Mouse (Mus musculus): ENCODE results near the gene Thra. TPM values are rescaled to one million over a fixed set of nuclear protein-coding genes. Genes with fewer than 3 reads are reported as not detected.

Gene Thra
- total RNA-seq, 2 experiments from 2014 or later = 90.2 to 91.0 TPM

DNA sequence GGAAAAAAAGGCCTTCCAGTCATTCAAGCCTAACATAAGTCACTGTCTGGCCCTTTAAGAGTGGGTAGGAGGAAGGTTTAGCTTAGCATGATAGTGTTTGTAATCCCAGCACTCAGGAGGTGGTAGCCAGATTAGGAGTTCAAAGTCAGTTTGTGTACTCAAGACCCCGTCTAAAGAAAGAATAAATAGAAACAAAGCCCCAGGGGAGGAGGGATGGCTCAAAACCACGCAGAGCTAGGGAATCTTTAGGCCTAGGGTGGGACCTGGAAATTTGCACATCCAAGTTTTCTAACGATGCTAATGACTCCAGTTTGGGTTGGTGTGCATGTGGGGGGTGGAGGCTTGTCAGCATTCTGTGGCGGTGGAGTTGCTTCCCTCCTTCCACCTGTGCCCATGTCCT, 51.6 kb downstream of the Thra start:
- DNase-seq (ENCODE audit: low spot score in 2 of 2) = no peak

- DNase-seq (ENCODE audit: low spot score in 2 of 2) = peak; percentile 74 to 77
Observed at GRCm38 (mm10) chr11:98794469-98795014, 54.1 kb downstream of the Thra start.

DNA sequence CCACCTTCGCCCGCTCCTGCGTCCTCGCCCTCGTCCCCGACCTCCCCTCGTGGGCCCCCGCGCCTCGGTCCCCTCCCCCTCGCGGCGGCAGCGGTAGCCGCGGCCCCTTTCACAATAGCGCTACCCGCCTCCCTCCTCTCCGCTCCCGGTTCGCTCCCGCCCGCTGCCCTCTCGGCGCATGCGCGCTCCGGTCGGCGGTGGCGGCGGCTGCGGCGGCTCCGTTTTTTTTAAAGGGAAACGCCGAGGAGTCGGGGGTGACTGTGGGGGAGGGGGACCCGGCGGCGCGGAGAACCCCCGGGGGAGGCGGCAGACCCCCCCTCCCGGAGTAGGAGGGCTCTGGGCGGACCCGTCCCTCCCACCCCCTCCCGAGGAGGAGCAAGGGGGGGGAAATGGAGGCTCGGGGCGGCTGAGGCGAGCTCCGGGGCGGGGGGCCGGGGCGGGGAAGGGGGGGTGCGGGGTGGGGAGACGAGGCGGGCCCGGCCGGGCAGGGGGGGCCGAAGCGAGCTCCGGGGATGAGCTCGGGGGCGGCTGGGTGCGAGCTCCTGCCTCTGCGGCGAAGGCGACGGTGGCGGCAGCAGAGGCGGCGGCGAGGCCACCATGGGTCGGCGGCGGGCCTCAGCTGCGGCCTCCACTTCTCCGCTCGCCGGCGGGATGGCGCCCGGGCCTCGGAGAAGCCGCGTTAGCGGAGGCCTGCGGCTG, 54.7 kb downstream of the Thra start, which contains the start of gene Msl1:
Msl1 (plus strand) TSS at position 502 of the 699 bp plus-strand sequence.
- peak; percentile 89 for DNase-seq (ENCODE audit: low spot score in 2 of 2)

- peak; percentile 54 to 56 for DNase-seq (ENCODE audit: low spot score in 2 of 2)
Observed at GRCm38 (mm10) chr11:98795714-98796514, 55.5 kb downstream of the Thra start.

DNA sequence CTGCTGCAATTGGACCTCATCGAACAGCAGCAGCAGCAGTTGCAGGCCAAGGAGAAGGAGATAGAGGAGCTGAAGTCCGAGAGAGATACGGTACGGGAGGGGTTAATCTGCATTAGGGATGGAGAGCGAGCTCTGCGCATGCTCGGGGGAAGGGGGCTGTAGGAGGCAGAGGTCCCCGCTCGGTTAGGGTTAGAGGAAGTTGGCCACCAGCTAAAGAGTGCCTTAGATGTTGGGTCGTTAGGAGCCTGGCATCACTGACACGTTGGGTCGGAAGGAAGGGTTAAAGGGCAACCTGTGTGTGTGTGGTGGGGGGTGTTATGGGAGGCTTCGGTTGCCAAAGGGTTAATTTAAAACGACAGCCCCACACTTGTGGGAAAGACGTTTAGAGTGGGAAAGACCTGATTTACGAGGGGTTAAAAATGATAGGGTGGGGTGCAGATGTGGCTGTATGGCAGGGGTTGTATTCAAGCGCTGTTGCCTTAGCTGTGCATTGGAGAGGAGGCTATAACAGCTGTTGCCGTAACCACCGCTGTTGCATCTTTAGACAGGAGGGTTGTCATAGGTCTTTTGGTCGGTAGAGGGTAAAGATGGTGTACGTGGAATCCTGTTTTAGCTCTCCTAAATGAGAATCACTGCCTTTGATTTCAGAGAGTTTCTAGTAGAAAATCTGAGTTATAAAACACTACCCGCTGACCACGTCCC, 56.2 kb downstream of the Thra start:
- DNase-seq (ENCODE audit: low spot score in 2 of 2) = peak; percentile 55 to 59

DNA sequence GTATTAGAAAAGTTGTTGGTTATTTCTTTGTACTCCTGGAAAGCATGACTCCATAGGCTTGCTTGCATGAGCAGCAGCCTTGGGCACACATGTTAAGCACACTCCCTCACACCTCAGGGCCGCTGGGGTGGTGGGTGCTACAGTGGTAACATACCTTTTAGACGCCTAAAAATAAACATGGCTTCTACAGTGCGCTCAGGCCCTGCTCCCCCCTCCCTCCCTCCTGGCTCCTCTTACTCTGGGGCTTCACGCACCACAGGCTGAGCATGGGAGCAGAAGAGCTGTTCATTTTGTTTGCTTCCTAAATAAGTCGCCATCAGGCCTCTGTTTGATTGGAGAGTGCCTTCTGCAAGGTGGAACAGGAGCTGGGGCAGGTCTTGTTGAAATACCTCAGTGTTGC, 56.9 kb downstream of the Thra start:
- no peak for DNase-seq (ENCODE audit: low spot score in 2 of 2)

DNA sequence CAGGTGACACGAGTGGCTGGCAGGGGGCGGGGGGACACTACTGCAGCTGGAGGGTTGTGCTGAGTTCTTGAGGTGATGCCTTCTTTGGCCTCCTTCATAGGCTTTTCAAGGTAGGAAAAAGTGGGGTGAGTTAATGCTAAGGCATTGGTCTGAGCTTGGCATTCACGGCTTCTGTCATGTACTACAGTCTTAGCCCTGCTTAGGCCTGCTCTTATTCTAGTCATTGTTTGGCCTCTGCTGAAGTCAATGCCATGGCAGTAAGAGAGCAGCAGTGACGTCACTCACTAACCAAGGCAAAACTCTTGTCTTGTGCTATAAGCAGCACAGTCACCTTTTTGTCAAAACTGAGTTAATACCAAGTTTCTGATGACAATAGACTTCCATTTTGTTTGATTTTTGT, 57.5 kb downstream of the Thra start:
- DNase-seq (ENCODE audit: low spot score in 2 of 2) = no peak

DNA sequence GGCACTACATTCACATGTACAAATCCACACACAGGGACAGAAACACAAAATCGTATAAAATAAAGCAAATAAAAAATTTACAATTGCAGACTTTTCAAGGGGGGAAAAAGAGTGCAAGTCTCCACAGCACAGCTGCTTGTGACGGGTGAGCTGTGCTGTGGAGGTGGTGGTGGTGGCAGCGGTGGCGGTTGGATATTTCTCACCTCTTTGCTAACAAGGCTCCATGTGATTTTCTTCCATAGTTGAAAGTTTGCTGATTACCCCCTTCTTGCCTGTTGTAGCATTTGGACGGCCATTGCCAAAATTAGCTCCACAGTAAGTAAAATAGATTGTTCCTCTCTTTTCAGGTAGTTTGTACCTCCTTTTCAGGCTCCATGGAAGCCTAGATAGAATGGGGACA, 64.2 kb downstream of the Thra start, which contains the start of gene Casc3:
Casc3 (plus strand) TSS at position 301 of the 400 bp plus-strand sequence.
- no peak for DNase-seq (ENCODE audit: low spot score in 2 of 2)

DNA sequence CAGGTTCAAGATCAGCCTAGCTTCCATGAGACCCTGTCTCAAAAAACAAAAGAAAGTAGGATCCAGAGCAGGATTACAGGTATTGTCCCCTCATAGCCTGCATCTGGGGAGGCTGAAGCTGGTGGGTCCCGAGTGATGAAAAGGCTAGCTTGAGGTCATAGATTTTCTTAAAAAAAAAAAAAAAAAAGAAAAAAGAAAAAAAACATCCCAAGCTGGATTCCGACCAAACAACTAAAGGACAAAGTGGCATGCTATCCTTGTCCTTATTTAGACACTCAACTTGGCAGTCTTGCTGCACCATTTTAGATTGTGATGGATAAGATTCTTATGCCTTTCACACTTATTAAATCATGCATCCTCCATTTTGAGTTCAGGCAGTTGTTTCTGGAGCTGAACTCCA, 68.0 kb downstream of the Thra start:
- no peak for DNase-seq (ENCODE audit: low spot score in 2 of 2)

GRCm38 (mm10) chr11:98809457-98810290, 69.2 kb downstream of the Thra start:
- DNase-seq (ENCODE audit: low spot score in 2 of 2) = peak; percentile 96 to 97

GRCm38 (mm10) chr11:98810686-98811085, 70.2 kb downstream of the Thra start:
- DNase-seq (ENCODE audit: low spot score in 2 of 2) = no peak

DNA sequence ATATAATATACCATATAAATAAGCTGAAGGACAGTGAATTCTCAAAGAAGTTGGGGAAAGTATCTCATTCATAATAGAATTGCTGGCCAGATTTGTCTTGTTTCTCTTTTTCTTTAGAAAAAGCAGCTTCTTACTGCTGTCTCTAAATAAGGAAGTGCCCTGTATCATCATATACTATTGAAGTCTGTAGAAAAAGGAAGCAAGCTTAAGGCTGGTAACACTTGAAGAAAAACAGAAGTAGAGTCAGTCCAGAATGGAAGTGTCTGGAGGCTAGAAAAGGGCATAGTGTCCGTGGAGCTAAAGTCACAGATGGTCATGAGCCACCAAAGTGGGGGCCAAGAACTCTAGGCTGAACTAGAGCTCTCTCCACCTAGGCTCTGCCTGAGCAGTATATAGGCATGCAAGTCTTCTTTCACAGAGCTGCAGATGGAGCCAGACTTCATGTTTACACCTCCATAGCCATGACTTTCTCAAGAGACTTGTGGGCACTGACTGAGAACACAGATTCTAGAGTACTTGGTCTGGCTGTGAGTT, 76.3 kb downstream of the Thra start:
- no peak for DNase-seq (ENCODE audit: low spot score in 2 of 2)

Other genes with a start within 250 kb of the Thra start
- gene Ikzf3, start 194.6 kb upstream of the Thra start, total RNA-seq (2021) = under 1 TPM; 0.46 to 0.86 TPM
- gene Zpbp2, start 189.5 kb upstream of the Thra start, total RNA-seq (2021) = under 1 TPM; 0.22 to 0.43 TPM
- gene Ormdl3, start 153.3 kb upstream of the Thra start, total RNA-seq (2021) = 100 to 1,000 TPM; 118 to 184 TPM
- gene Lrrc3c, start 142.3 kb upstream of the Thra start, total RNA-seq (2021) = not detected
- 10 to 100 TPM; 10.4 to 11.6 TPM for gene Gm12355, start 115.0 kb upstream of the Thra start, total RNA-seq (2021)
- gene Gsdma3, start 114.3 kb upstream of the Thra start, total RNA-seq (2021) = 10 to 100 TPM; 15.6 to 19.6 TPM
- 1 to 10 TPM in 1 of 2 experiments, under 1 TPM in 1; 0.89 to 1.1 TPM for gene Gsdma2, start 93.9 kb upstream of the Thra start, total RNA-seq (2021)
- not detected for gene Gsdma, start 76.3 kb upstream of the Thra start, total RNA-seq (2021)
- 100 to 1,000 TPM; 114 to 118 TPM for gene Psmd3, start 58.1 kb upstream of the Thra start, total RNA-seq (2021)
- not detected for gene Csf3, start 39.4 kb upstream of the Thra start, total RNA-seq (2021)
- gene Med24, start 11.2 kb upstream of the Thra start, total RNA-seq (2021) = 10 to 100 TPM; 46.1 to 49.2 TPM
- gene Nr1d1, start 34.7 kb downstream of the Thra start, total RNA-seq (2021) = 100 to 1,000 TPM; 226 to 232 TPM
- 10 to 100 TPM; 82.3 to 97.4 TPM for gene Msl1, start 54.9 kb downstream of the Thra start, total RNA-seq (2021)
- gene Casc3, start 64.3 kb downstream of the Thra start, total RNA-seq (2021) = 10 to 100 TPM; 36.8 to 41.9 TPM
- gene Rapgefl1, start 96.1 kb downstream of the Thra start, total RNA-seq (2021) = under 1 TPM; 0.36 to 0.58 TPM
- gene Wipf2, start 123.0 kb downstream of the Thra start, total RNA-seq (2021) = 10 to 100 TPM; 20.0 to 22.2 TPM
- gene Cdc6, start 167.2 kb downstream of the Thra start, total RNA-seq (2021) = under 1 TPM; 0.32 to 0.43 TPM
- gene Rara, start 187.2 kb downstream of the Thra start, total RNA-seq (2021) = 10 to 100 TPM; 16.2 to 16.7 TPM
- gene Gjd3, start 242.4 kb downstream of the Thra start, total RNA-seq (2021) = not detected